18 mouse cellular contexts compared by ENCODE assay signal in genomic region chr14:75525376-75526145, GRCm38 (mm10).
DNase-seq lines count a peak whose midpoint lies in the region; ATAC-seq and TF ChIP-seq lines count a peak whose summit lies in the region.
"Had no signal": no experiment of that assay in that cellular context is flagged by ENCODE, and none has a peak within 500 bp of the region (broad histone marks: within the 10 kb centered on the region; RNA-seq: fewer than 3 reads in every experiment).

No protein-coding gene starts in this region.

- no peak overlapping the region for H3K9ac ChIP-seq in forebrain, embryonic 13.5 days
- no peak overlapping the region for H3K9ac ChIP-seq in forebrain, postnatal 0 days

- 93% methylated on average over 29 of the region's 29 CpGs for WGBS in forebrain, embryonic 13.5 days
- 93% methylated on average over 29 of the region's 29 CpGs for WGBS in forebrain, postnatal 0 days

- no peaks in the 10 kb centered on the region for H3K27me3 ChIP-seq in forebrain, embryonic 13.5 days
- no peaks in the 10 kb centered on the region for H3K27me3 ChIP-seq in forebrain, postnatal 0 days (ENCODE audit: insufficient read depth, low read length)

- TF ChIP-seq CTCF in forebrain, postnatal 0 days (IDR thresholded peaks at IDR 0.05; ENCODE audit: low read depth): no peak

- peak overlapping the region; percentile 48 for H3K27ac ChIP-seq in forebrain, embryonic 13.5 days
- no peak overlapping the region for H3K27ac ChIP-seq in forebrain, postnatal 0 days (ENCODE audit: low read depth, low read length)
- H3K27ac ChIP-seq: heart, adult 2 months; hindbrain, embryonic 10.5 days had no signal

- no peak for DNase-seq in forebrain, postnatal 0 days
- peak; percentile 25 to 62 for DNase-seq in spleen, postnatal 4 days (ENCODE audit: low spot score in 2 of 2)
- DNase-seq in spleen, postnatal 14 days (ENCODE audit: low spot score in 2 of 2): no peak
- no peak for DNase-seq in right cerebral cortex, postnatal 25 days
- no peak for DNase-seq in adrenal gland, postnatal 36 days
- DNase-seq: cerebellum, adult 11 months; heart, adult 2 months; lung, adult 18-20 months; lung, postnatal 4 days; retina, postnatal 1 day; thymus, adult 2 months had no signal

- H3K4me1 ChIP-seq in forebrain, embryonic 13.5 days: peaks cover 44% of the 10 kb centered on the region
- peaks cover 14% of the 10 kb centered on the region for H3K4me1 ChIP-seq in forebrain, postnatal 0 days (ENCODE audit: insufficient read depth)

- no peaks in the 10 kb centered on the region for H3K9me3 ChIP-seq in forebrain, embryonic 13.5 days (replicated peaks)
- H3K9me3 ChIP-seq in forebrain, postnatal 0 days (ENCODE audit: low read length): no peaks in the 10 kb centered on the region
- H3K9me3 ChIP-seq: G1E; hindbrain, embryonic 10.5 days had no signal

- H3K36me3 ChIP-seq in forebrain, embryonic 13.5 days (ENCODE audit: poor library complexity, severe bottlenecking): peaks cover 26% of the 10 kb centered on the region
- H3K36me3 ChIP-seq in forebrain, postnatal 0 days (ENCODE audit: insufficient read depth): no peaks in the 10 kb centered on the region; the same call in 1 of the 2 replicates
- H3K36me3 ChIP-seq: G1E; hindbrain, embryonic 10.5 days had no signal

- no peak for ATAC-seq in forebrain, embryonic 13.5 days
- no peak for ATAC-seq in forebrain, postnatal 0 days
- ATAC-seq in erythroid progenitor cell, adult 5-6 weeks (replicated peaks; ENCODE audit: low FRiP score, poor library complexity, severe bottlenecking): 0 out of 2 replicates have a peak, but pooled peaks have one; percentile 23
- peak; percentile 20; the same call in 1 of the 2 replicates for ATAC-seq in megakaryocyte-erythroid progenitor cell, adult 5-6 weeks (replicated peaks; ENCODE audit: low FRiP score, low TSS enrichment, poor library complexity, severe bottlenecking)
- ATAC-seq: activated CD4-positive, CD25-positive, alpha-beta regulatory T cell, adult 4 months; inflammation-experienced regulatory T-cells, adult 6 months had no signal

- no peak overlapping the region for H3K4me2 ChIP-seq in forebrain, embryonic 13.5 days
- no peak overlapping the region for H3K4me2 ChIP-seq in forebrain, postnatal 0 days (ENCODE audit: low read depth)

- H3K4me3 ChIP-seq in forebrain, embryonic 13.5 days: no peak overlapping the region
- no peak overlapping the region for H3K4me3 ChIP-seq in forebrain, postnatal 0 days (ENCODE audit: low read depth, low read length)
- H3K4me3 ChIP-seq: heart, adult 2 months; hindbrain, embryonic 10.5 days had no signal

Comparison
In these comparisons a context has a peak if more than half of its experiments do, and no peak if none do; other contexts are left out.
1. DNase-seq: peak in spleen, postnatal 4 days (2 of 2); none in forebrain, postnatal 0 days (single experiment), spleen, postnatal 14 days (0 of 2), right cerebral cortex, postnatal 25 days (single experiment) and adrenal gland, postnatal 36 days (0 of 2).
2. ATAC-seq: peak in erythroid progenitor cell, adult 5-6 weeks (single experiment) and megakaryocyte-erythroid progenitor cell, adult 5-6 weeks (single experiment); none in forebrain, embryonic 13.5 days (single experiment) and forebrain, postnatal 0 days (single experiment).